Comparison of ENCODE assay signal across 7 mouse cellular contexts in genomic region chr14:105258379-105259034, GRCm38 (mm10). TPM values are rescaled to one million over a fixed set of nuclear protein-coding genes. Genes with fewer than 3 reads are reported as not detected.
DNase-seq lines count a peak whose midpoint lies in the region; ATAC-seq lines count a peak whose summit lies in the region.

Gene Ndfip2, plus strand, starts transcription at chr14:105258573.

- no peaks in the 10 kb centered on the region for H3K36me3 ChIP-seq in intestine, embryonic 16.5 days (ENCODE audit: control insufficient read depth, insufficient read depth, low read length)
- no peaks in the 10 kb centered on the region for H3K36me3 ChIP-seq in limb, embryonic 10.5 days
- H3K36me3 ChIP-seq in midbrain, embryonic 13.5 days = no peaks in the 10 kb centered on the region

- under 1% methylated on average over 60 of the region's 70 CpGs for WGBS in intestine, embryonic 16.5 days
- under 1% methylated on average over 70 of the region's 70 CpGs for WGBS in limb, embryonic 10.5 days
- WGBS in midbrain, embryonic 13.5 days = under 1% methylated on average over 65 of the region's 70 CpGs

- H3K4me2 ChIP-seq in intestine, embryonic 16.5 days (ENCODE audit: low read depth, low read length) = peak within 1 kb of the TSS; percentile 61
- peak within 1 kb of the TSS; percentile 62 for H3K4me2 ChIP-seq in midbrain, embryonic 13.5 days (replicated peaks)

- H3K4me3 ChIP-seq in intestine, embryonic 16.5 days (ENCODE audit: low read length) = peak within 1 kb of the TSS; percentile 87
- H3K4me3 ChIP-seq in limb, embryonic 10.5 days = peak within 1 kb of the TSS; percentile 82
- H3K4me3 ChIP-seq in midbrain, embryonic 13.5 days (replicated peaks) = peak within 1 kb of the TSS; percentile 85

- H3K4me1 ChIP-seq in intestine, embryonic 16.5 days (ENCODE audit: control insufficient read depth, insufficient read depth, low read length) = no peaks in the 10 kb centered on the region; the same call in 1 of the 2 replicates
- H3K4me1 ChIP-seq in limb, embryonic 10.5 days = peaks cover 10% of the 10 kb centered on the region
- peaks cover 17% of the 10 kb centered on the region for H3K4me1 ChIP-seq in midbrain, embryonic 13.5 days (replicated peaks)

- ATAC-seq in intestine, embryonic 16.5 days = peak; percentile 96
- ATAC-seq in midbrain, embryonic 13.5 days = peak; percentile 99

- no peaks in the 10 kb centered on the region for H3K27me3 ChIP-seq in intestine, embryonic 16.5 days (replicated peaks; ENCODE audit: control insufficient read depth, insufficient read depth, low read length)
- no peaks in the 10 kb centered on the region for H3K27me3 ChIP-seq in limb, embryonic 10.5 days (ENCODE audit: low read depth, poor library complexity, severe bottlenecking)
- no peaks in the 10 kb centered on the region; the same call in 1 of the 2 replicates for H3K27me3 ChIP-seq in midbrain, embryonic 13.5 days

- peak within 1 kb of the TSS; percentile 97 for H3K9ac ChIP-seq in intestine, embryonic 16.5 days (ENCODE audit: low read depth, low read length)
- peak within 1 kb of the TSS; percentile 96 for H3K9ac ChIP-seq in midbrain, embryonic 13.5 days (replicated peaks)

- H3K9me3 ChIP-seq in intestine, embryonic 16.5 days (ENCODE audit: control insufficient read depth, low read length) = no peaks in the 10 kb centered on the region
- H3K9me3 ChIP-seq in limb, embryonic 10.5 days (replicated peaks) = no peaks in the 10 kb centered on the region
- no peaks in the 10 kb centered on the region for H3K9me3 ChIP-seq in midbrain, embryonic 13.5 days

- peak; percentile 94 for DNase-seq in adrenal gland, adult 2 months
- peak; percentile 94 for DNase-seq in embryo, embryonic 11 days
- peak; percentile 70 to 77 for DNase-seq in gastrocnemius, postnatal 36 days
- peak; percentile 87 for DNase-seq in limb, embryonic 10.5 days (ENCODE audit: low spot score)
- peak; percentile 66 for DNase-seq in spleen, adult 12 weeks (ENCODE audit: low spot score)

- peak within 1 kb of the TSS; percentile 98 for H3K27ac ChIP-seq in intestine, embryonic 16.5 days (ENCODE audit: low read length)
- peak within 1 kb of the TSS; percentile 96 for H3K27ac ChIP-seq in limb, embryonic 10.5 days
- peak within 1 kb of the TSS; percentile 97 for H3K27ac ChIP-seq in midbrain, embryonic 13.5 days

- intact Hi-C loops in gastrocnemius, postnatal 36 days (cut with DNase I) = no loop called here

RNA-seq across cellular contexts. Expression of gene Ndfip2, which starts in this region (rescaled TPM):
- 10 to 100 TPM; 33.3 to 45.6 TPM for total RNA-seq in adrenal gland, adult 2 months (2021)
- polyA plus RNA-seq in adrenal gland, adult 2 months (2012; rRNA removed) = 34.1 and 41.4 TPM in 2 replicates
- 10 to 100 TPM; 12.8 to 12.9 TPM for total RNA-seq in gastrocnemius, postnatal 36 days (2021)
- 97.9 and 110 TPM in 2 replicates for polyA plus RNA-seq in intestine, embryonic 16.5 days (2015; fragmentation: Nextera tagmentation; extraction: Ambion mirVana)
- 37.0 and 45.0 TPM in 2 replicates for polyA plus RNA-seq in limb, embryonic 10.5 days (2016; fragmentation: Nextera tagmentation; extraction: Ambion mirVana)
- 85.1 and 91.7 TPM in 2 replicates for polyA plus RNA-seq in midbrain, embryonic 13.5 days (2015; fragmentation: Nextera tagmentation; extraction: Ambion mirVana)

Comparison
In these comparisons a context has a peak if more than half of its experiments do, and no peak if none do; other contexts are left out.
1. Peak in every context shown above with its lines: DNase-seq, ATAC-seq, H3K4me3 ChIP-seq and H3K27ac ChIP-seq.